ENCODE assay signal across 8 mouse cellular contexts in genomic region chr11:32226124-32226871, GRCm38 (mm10). TPM values are rescaled to one million over a fixed set of nuclear protein-coding genes. Genes with fewer than 3 reads are reported as not detected.
DNase-seq lines count a peak whose midpoint lies in the region; ATAC-seq lines count a peak whose summit lies in the region.

Mpg (plus strand) TSS chr11:32226505.

- H3K27ac ChIP-seq in heart, embryonic 11.5 days (ENCODE audit: low read depth, low read length), result peak within 1 kb of the TSS; percentile 83
- peak within 1 kb of the TSS; percentile 89 for H3K27ac ChIP-seq in kidney, embryonic 16.5 days (ENCODE audit: low read length)
- H3K27ac ChIP-seq in liver, embryonic 13.5 days, result peak within 1 kb of the TSS; percentile 84
- peak within 1 kb of the TSS; percentile 91 for H3K27ac ChIP-seq in stomach, embryonic 14.5 days (ENCODE audit: low read length)

- peak within 1 kb of the TSS; percentile 68 for H3K4me2 ChIP-seq in heart, embryonic 11.5 days
- H3K4me2 ChIP-seq in kidney, embryonic 16.5 days (replicated peaks; ENCODE audit: low read depth, low read length), result peak within 1 kb of the TSS; percentile 72
- H3K4me2 ChIP-seq in liver, embryonic 13.5 days, result peak within 1 kb of the TSS; percentile 92
- H3K4me2 ChIP-seq in stomach, embryonic 14.5 days (replicated peaks; ENCODE audit: low read depth, low read length), result peak within 1 kb of the TSS; percentile 79

- H3K4me3 ChIP-seq in heart, embryonic 11.5 days (ENCODE audit: low read depth, low read length), result peak within 1 kb of the TSS; percentile 62
- H3K4me3 ChIP-seq in kidney, embryonic 16.5 days (ENCODE audit: low read length), result peak within 1 kb of the TSS; percentile 71
- H3K4me3 ChIP-seq in liver, embryonic 13.5 days (replicated peaks), result peak within 1 kb of the TSS; percentile 84
- H3K4me3 ChIP-seq in stomach, embryonic 14.5 days (ENCODE audit: low read depth, low read length), result peak within 1 kb of the TSS; percentile 71

- peaks cover under 1% of the 10 kb centered on the region; the same call in 1 of the 2 replicates for H3K36me3 ChIP-seq in heart, embryonic 11.5 days (ENCODE audit: control insufficient read depth, insufficient read depth, low read length)
- peaks cover 19% of the 10 kb centered on the region; the same call in 1 of the 2 replicates for H3K36me3 ChIP-seq in kidney, embryonic 16.5 days (ENCODE audit: insufficient read depth, low read length)
- H3K36me3 ChIP-seq in liver, embryonic 13.5 days, result peaks cover 34% of the 10 kb centered on the region
- H3K36me3 ChIP-seq in stomach, embryonic 14.5 days (ENCODE audit: control insufficient read depth, insufficient read depth, low read length), result peaks cover 14% of the 10 kb centered on the region; the same call in 1 of the 2 replicates

- H3K9ac ChIP-seq in heart, embryonic 11.5 days (ENCODE audit: low read depth, low read length), result peak within 1 kb of the TSS; percentile 83
- peak within 1 kb of the TSS; percentile 90 for H3K9ac ChIP-seq in kidney, embryonic 16.5 days (replicated peaks; ENCODE audit: low read length)
- peak within 1 kb of the TSS; percentile 95 for H3K9ac ChIP-seq in liver, embryonic 13.5 days
- peak within 1 kb of the TSS; percentile 71 for H3K9ac ChIP-seq in stomach, embryonic 14.5 days (replicated peaks; ENCODE audit: low read depth, low read length)

- peaks cover 31% of the 10 kb centered on the region for H3K4me1 ChIP-seq in heart, embryonic 11.5 days (ENCODE audit: control insufficient read depth, insufficient read depth, low read length)
- peaks cover 46% of the 10 kb centered on the region for H3K4me1 ChIP-seq in kidney, embryonic 16.5 days (ENCODE audit: insufficient read depth, low read length)
- peaks cover 76% of the 10 kb centered on the region for H3K4me1 ChIP-seq in liver, embryonic 13.5 days (replicated peaks)
- peaks cover 37% of the 10 kb centered on the region for H3K4me1 ChIP-seq in stomach, embryonic 14.5 days (ENCODE audit: control insufficient read depth, insufficient read depth, low read length)

- peak; percentile 90 for ATAC-seq in erythroblast, adult 5-6 weeks (replicated peaks; ENCODE audit: low FRiP score, poor library complexity, severe bottlenecking)
- ATAC-seq in heart, embryonic 11.5 days (replicated peaks; ENCODE audit: insufficient number of reproducible peaks, low FRiP score, low TSS enrichment), result peak; percentile 77
- peak; percentile 77 for ATAC-seq in kidney, embryonic 16.5 days (ENCODE audit: low FRiP score, low TSS enrichment)
- peak; percentile 90 for ATAC-seq in liver, embryonic 13.5 days (ENCODE audit: low read depth)
- peak; percentile 74 for ATAC-seq in stomach, embryonic 14.5 days (ENCODE audit: insufficient number of reproducible peaks, insufficient read depth, low FRiP score, low read depth)

- WGBS in heart, embryonic 11.5 days (ENCODE audit: insufficient replicate concordance), result 2% methylated on average over 47 of the region's 47 CpGs
- 3% methylated on average over 47 of the region's 47 CpGs for WGBS in kidney, embryonic 16.5 days
- 3% methylated on average over 47 of the region's 47 CpGs for WGBS in liver, embryonic 13.5 days (ENCODE audit: insufficient replicate concordance)
- 3% methylated on average over 47 of the region's 47 CpGs for WGBS in stomach, embryonic 14.5 days

- peak; percentile 94 for DNase-seq in CD4-positive, CD25-positive, alpha-beta regulatory T cell, adult 2 months (ENCODE audit: low read depth, low spot score)
- peak; percentile 96 for DNase-seq in brain, adult 2 months (ENCODE audit: low read depth, low spot score)
- DNase-seq in liver, embryonic 13.5 days, result peak; percentile 87
- DNase-seq in natural killer cell, adult 2 months (ENCODE audit: low spot score in 2 of 2), result peak; percentile 86 to 89

- no peaks in the 10 kb centered on the region for H3K9me3 ChIP-seq in heart, embryonic 11.5 days (replicated peaks; ENCODE audit: control insufficient read depth, low read length)
- no peaks in the 10 kb centered on the region for H3K9me3 ChIP-seq in kidney, embryonic 16.5 days (ENCODE audit: low read length)
- H3K9me3 ChIP-seq in liver, embryonic 13.5 days (replicated peaks), result no peaks in the 10 kb centered on the region
- H3K9me3 ChIP-seq in stomach, embryonic 14.5 days (ENCODE audit: control insufficient read depth, low read depth, low read length), result no peaks in the 10 kb centered on the region

- no peaks in the 10 kb centered on the region for H3K27me3 ChIP-seq in heart, embryonic 11.5 days (ENCODE audit: control insufficient read depth, insufficient read depth, low read length)
- H3K27me3 ChIP-seq in kidney, embryonic 16.5 days (ENCODE audit: insufficient read depth, low read length), result no peaks in the 10 kb centered on the region
- H3K27me3 ChIP-seq in liver, embryonic 13.5 days, result peaks cover 46% of the 10 kb centered on the region
- no peaks in the 10 kb centered on the region for H3K27me3 ChIP-seq in stomach, embryonic 14.5 days (ENCODE audit: control insufficient read depth, insufficient read depth, low read length)

RNA-seq across cellular contexts. Expression of gene Mpg, which starts in this region (rescaled TPM):
- 21.3 and 22.1 TPM in 2 replicates for total RNA-seq in erythroblast, adult 5-6 weeks (2015; ENCODE audit: low replicate concordance)
- total RNA-seq in erythroblast, adult 5-6 weeks (2017; ENCODE audit: low replicate concordance), result 29.0 and 33.3 TPM in 2 replicates
- 22.0 and 22.5 TPM in 2 replicates for polyA plus RNA-seq in heart, embryonic 11.5 days (2014; fragmentation: Nextera tagmentation; extraction: Ambion mirVana)
- 38.3 and 42.4 TPM in 2 replicates for polyA plus RNA-seq in kidney, embryonic 16.5 days (2015; fragmentation: Nextera tagmentation; extraction: Ambion mirVana)
- polyA plus RNA-seq in liver, embryonic 13.5 days (2015; fragmentation: Nextera tagmentation; extraction: Ambion mirVana), result 19.7 and 21.6 TPM in 2 replicates
- polyA plus RNA-seq in stomach, embryonic 14.5 days (2014; fragmentation: Nextera tagmentation; extraction: Ambion mirVana), result 37.9 and 38.4 TPM in 2 replicates

Comparison
In these comparisons a context has a peak if more than half of its experiments do, and no peak if none do; other contexts are left out.
1. Peak in every context shown above with its lines: DNase-seq, ATAC-seq, H3K4me3 ChIP-seq and H3K27ac ChIP-seq.